Mouse (Mus musculus): ENCODE data around the gene Sntg2.

Sntg2 gene

DNA sequence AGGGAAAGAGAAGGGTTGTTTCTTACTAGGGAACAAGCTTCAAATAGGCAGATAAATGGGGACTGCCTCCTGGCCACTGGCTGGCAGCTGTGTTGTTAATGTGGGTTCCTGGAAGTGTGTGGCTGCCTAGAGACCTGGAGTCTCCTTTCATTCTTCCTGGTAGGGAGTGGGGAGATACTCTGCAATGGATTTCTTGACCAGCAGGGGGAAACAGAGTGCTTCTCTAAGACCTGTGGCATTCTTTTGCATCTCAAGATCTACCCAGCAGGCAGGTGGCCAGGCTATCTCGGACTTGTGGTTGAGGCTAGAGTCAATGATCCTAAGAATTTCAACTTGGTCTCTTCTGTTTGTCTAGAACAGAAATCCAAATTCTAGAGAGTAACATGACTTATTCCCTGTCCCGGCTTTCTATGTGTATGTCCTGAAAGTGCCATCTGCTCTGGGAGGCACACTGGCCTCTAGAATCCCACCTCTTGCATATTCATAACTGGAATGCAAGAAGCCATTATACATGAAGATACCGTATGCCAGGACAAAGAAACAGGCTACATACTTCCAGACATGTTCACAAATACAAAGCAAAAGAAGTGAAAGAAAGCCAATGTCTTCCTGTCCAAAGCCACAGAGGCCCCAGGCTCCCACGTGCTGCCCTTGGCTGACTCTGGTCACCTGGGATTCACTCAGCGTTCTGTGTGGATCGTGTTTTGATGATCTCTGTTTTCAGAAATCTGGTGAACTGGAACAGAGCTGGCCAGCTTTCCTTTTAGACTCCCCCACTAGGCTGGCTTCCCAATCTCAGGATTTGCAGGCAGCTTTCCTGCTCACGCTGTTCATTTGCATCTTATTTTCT lies 244.4 kb downstream of the Sntg2 start:
- DNase-seq (ENCODE audit: extremely low read depth, insufficient read length, low spot score), result peak; percentile 14

Data from 3134 (cell line).